Mouse (Mus musculus): ENCODE results near the gene Zfp213. TPM values are rescaled to one million over a fixed set of nuclear protein-coding genes. Genes with fewer than 3 reads are reported as not detected.
"Not testable (repeated sequence)": the region's sequence is repeated elsewhere in the genome, so short reads cannot be mapped to it uniquely, and the experiment has no call there.

Zfp213 gene
- total RNA-seq, 2 experiments from 2014 or later, result 0.34 to 2.5 TPM

GRCm38 (mm10) chr17:23546702-23547505 lies 17.1 kb downstream of the Zfp213 start:
- ATAC-seq (replicated peaks; ENCODE audit: low FRiP score, poor library complexity, severe bottlenecking), result peak; percentile 44

GRCm38 (mm10) chr17:23546333-23546701 lies 17.7 kb downstream of the Zfp213 start:
- peak; percentile 24; the same call in 1 of the 2 replicates for ATAC-seq (replicated peaks; ENCODE audit: low FRiP score, poor library complexity, severe bottlenecking)

- ATAC-seq (replicated peaks; ENCODE audit: low FRiP score, poor library complexity, severe bottlenecking), result no peak
These were observed 18.2 kb downstream of the Zfp213 start for GRCm38 (mm10) chr17:23545841-23546240.

- ATAC-seq (replicated peaks; ENCODE audit: low FRiP score, poor library complexity, severe bottlenecking), result no peak
These were observed 19.3 kb downstream of the Zfp213 start for GRCm38 (mm10) chr17:23544766-23545165.

- no peak for ATAC-seq (replicated peaks; ENCODE audit: low FRiP score, poor library complexity, severe bottlenecking)
These were observed 20.1 kb downstream of the Zfp213 start for GRCm38 (mm10) chr17:23543983-23544382.

GRCm38 (mm10) chr17:23543325-23543724 lies 20.7 kb downstream of the Zfp213 start:
- ATAC-seq (replicated peaks; ENCODE audit: low FRiP score, poor library complexity, severe bottlenecking), result no peak

GRCm38 (mm10) chr17:23542835-23543234 lies 21.2 kb downstream of the Zfp213 start:
- ATAC-seq (replicated peaks; ENCODE audit: low FRiP score, poor library complexity, severe bottlenecking), result no peak

GRCm38 (mm10) chr17:23542004-23542720 lies 21.9 kb downstream of the Zfp213 start:
- ATAC-seq (replicated peaks; ENCODE audit: low FRiP score, poor library complexity, severe bottlenecking), result no peak

GRCm38 (mm10) chr17:23540605-23541475 lies 23.2 kb downstream of the Zfp213 start:
- ATAC-seq (replicated peaks; ENCODE audit: low FRiP score, poor library complexity, severe bottlenecking), result no peak

GRCm38 (mm10) chr17:23540106-23540505 lies 23.9 kb downstream of the Zfp213 start:
- ATAC-seq (replicated peaks; ENCODE audit: low FRiP score, poor library complexity, severe bottlenecking), result no peak

- no peak for ATAC-seq (replicated peaks; ENCODE audit: low FRiP score, poor library complexity, severe bottlenecking)
These were observed 24.4 kb downstream of the Zfp213 start for GRCm38 (mm10) chr17:23539608-23540007.

GRCm38 (mm10) chr17:23538299-23539015 lies 25.6 kb downstream of the Zfp213 start:
- no peak for ATAC-seq (replicated peaks; ENCODE audit: low FRiP score, poor library complexity, severe bottlenecking)

- ATAC-seq (replicated peaks; ENCODE audit: low FRiP score, poor library complexity, severe bottlenecking), result no peak
These were observed 26.3 kb downstream of the Zfp213 start for GRCm38 (mm10) chr17:23537554-23538255.

GRCm38 (mm10) chr17:23535046-23535788 lies 28.8 kb downstream of the Zfp213 start:
- ATAC-seq (replicated peaks; ENCODE audit: low FRiP score, poor library complexity, severe bottlenecking), result not testable (repeated sequence)

GRCm38 (mm10) chr17:23533591-23534490 lies 30.2 kb downstream of the Zfp213 start:
- ATAC-seq (replicated peaks; ENCODE audit: low FRiP score, poor library complexity, severe bottlenecking), result not testable (repeated sequence)

GRCm38 (mm10) chr17:23531408-23531807 lies 32.6 kb downstream of the Zfp213 start:
- ATAC-seq (replicated peaks; ENCODE audit: low FRiP score, poor library complexity, severe bottlenecking), result not testable (repeated sequence)
